ENCODE assay signal across 8 mouse cellular contexts in the genomic region with DNA sequence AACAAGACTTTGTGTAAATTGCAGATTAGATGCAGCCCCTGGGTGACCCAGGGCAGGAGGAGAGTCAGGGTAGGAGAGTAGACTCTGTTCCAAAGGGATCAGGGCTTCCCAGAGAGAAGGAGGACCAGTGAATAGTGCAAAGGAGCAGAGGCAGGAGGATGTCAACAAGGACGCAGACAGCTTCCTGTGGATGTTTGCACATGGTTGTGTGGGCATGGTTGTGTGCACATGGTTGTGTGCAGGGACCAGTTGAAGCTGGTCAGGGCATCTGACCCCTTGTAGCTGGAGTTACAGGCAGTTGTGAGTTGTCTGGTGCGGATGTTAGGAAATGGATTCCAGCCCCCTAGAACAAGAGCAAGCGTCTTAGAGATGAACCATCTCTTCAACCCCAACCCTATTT. TPM values are rescaled to one million over a fixed set of nuclear protein-coding genes. Genes with fewer than 3 reads are reported as not detected.
"Had no signal": no experiment of that assay in that cellular context is flagged by ENCODE, and none has a peak within 500 bp of the region (broad histone marks: within the 10 kb centered on the region; RNA-seq: fewer than 3 reads in every experiment).

No protein-coding gene starts in this region.

- H3K27ac ChIP-seq: neural tube, embryonic 13.5 days; neural tube, embryonic 15.5 days; stomach, embryonic 15.5 days; stomach, postnatal 0 days had no signal

- H3K4me1 ChIP-seq: neural tube, embryonic 13.5 days; neural tube, embryonic 15.5 days; stomach, embryonic 15.5 days had no signal

- H3K27me3 ChIP-seq: neural tube, embryonic 13.5 days; neural tube, embryonic 15.5 days; stomach, embryonic 15.5 days had no signal

- H3K4me3 ChIP-seq: neural tube, embryonic 13.5 days; neural tube, embryonic 15.5 days; stomach, embryonic 15.5 days had no signal

- DNase-seq: right cerebral cortex, postnatal 25 days; thymus, adult 18-20 months; thymus, postnatal 36 days had no signal

- H3K9me3 ChIP-seq: neural tube, embryonic 13.5 days; neural tube, embryonic 15.5 days; stomach, embryonic 15.5 days had no signal

- H3K36me3 ChIP-seq: neural tube, embryonic 13.5 days; neural tube, embryonic 15.5 days; stomach, embryonic 15.5 days had no signal

RNA-seq across cellular contexts. Expression of a gene that starts 12.3 kb away (rescaled TPM):
- polyA plus RNA-seq: testis, adult 2 months had no signal
